Mouse (Mus musculus) B cell, adult 2 months (primary cell): Measurements from ENCODE around the gene Akt2.

Source experiments
- DNase-seq, 2 experiments: peaks; one replicate each; pipeline ENCODE4 v3.0.0; 2022

The Akt2 gene

DNA sequence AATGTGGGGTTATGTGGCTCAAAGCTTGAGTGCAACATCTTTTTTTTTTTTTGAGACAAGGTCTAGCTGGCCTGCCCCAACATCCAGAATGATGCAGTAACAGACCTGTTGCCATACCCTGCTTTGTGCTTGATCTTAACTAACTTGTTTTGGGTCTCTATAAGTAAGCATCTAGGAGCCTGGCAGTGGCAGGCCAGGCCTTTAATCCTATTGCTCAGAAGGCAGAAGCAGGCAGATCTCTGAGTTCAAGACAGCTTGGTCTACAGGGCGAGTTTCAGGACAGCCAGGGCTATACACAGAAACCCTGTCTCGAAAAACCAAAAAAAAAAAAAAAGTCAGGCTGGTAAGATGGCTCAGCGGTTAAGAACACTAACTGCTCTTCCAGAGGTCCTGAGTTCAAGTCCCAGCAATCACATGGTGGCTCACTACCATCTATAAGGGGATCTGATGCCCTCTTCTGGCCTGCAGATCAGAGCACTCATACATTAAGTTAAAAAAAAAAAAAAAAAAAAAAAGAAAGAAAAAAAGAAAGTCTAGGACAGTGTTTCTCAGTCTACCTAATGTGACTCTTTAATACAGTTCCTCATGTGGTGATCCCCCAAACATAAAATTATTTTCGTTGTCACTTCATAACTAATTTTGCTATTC, 662 bp upstream of the Akt2 start:
- peak; percentile 35 to 38 for DNase-seq

DNA sequence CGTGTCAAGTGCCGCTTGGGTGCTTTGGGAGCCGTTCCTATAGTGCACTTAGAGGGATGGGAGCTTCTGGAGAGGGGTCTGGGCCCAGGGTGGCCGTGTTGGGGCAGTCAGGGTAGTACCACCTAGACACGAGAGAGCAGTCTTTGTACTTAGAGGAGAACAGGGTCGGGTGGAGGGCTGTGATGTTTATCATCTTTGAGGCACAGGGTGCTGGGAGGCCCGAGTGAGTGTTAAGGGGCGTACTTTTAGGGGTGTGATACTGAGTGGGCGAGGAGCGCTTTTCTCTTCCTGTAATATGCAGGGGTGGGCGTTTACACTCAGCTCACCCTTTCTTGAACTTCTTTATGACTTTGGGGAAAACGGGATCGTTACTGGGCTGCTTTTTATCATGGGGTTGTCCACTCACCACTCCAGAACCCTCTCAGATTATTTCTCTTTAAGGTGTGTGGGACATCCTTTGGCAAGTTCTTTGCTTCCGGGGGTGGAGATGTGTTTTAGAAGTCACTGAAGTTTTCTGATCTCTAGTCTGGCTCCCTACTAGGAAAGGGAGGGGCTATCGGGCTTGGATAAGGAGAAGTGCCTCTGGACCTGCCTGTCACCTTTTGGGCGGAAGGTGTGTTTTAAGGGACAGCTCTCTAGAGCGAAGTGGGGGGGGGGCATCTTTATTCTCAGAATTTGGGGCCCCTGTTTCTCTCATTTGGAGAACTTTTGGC, 1.0 kb downstream of the Akt2 start:
- DNase-seq = peak in 1 of 2 experiments; percentile 64

DNA sequence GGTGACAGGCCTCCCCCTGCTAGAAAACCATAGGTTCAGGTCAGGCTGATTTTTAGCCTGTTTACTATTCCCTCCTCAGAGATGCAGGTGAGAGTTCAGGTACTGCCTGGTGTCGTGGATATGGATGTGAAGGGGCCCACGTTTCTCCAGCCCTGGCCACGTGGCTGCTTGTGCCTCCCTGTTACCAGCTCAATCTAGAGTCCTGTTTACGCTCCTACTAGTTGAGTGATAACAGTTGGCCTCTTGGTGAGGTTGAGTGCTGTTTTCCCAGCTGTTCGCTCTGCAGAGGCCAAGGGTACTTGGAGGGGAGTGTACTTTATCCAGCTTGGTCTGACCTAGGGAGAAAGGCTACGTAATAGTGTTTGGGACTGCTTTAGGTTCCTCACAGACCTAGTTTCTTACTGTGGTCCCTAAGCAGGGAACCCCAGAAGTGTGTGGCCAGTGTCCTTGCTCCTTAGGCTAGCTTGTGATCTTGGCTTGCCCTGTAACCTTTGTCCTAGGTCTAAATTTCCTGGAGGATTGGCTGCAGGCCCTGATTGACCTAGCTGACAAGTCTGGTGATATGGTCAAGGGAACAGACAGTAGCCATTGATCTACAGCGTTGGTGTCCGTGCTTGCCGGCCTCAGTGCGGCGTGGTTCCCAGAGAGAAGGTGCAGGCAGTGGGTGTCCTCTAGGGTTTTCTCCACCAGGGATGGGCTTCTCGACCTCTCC, 1.7 kb downstream of the Akt2 start:
- DNase-seq = no peak

DNA sequence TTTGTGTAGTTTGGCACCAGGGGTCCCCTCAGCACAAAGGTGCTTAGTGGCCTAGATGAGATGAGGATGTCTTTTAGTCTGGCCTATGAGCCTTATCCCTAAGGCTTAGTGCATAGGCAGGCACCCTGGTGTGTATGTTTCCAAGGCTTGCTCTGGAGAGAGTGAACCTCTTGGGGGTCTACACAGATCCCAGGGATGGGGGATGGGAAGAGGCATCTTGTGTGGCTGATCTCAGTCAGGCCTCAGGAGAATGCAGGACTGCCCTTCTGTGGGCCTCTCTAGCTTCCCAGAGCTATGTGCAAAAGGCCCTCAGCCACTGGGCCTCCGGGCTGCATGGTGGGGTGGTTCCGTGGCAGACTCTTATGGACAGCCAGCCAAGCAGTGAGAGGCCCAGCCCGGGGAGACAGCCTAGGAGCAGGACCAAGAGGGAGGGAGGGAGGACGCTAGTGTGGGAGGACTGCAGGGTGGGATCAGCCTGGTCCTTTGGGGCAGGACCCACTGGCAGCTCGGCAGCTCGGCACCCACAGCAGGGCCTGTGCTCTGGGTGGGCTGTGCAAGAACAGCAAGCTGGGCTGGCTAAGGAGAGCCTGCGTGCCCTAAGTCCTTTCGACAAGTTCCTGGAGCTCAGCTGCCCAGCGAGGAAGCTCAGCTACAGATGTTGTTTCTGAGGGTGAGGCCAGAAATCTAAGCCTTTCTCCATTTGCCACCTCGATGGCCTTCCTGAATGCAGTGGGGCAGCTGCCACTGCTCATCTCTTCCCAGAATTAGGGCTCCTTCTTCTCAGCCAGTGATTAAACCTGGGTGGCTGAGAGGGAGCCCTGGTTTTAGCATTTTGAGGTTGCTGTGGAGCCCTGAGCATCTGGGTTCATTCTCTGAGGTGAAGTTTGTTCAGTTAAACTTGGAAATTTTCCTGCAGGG, 5.5 kb downstream of the Akt2 start:
- DNase-seq = no peak

DNA sequence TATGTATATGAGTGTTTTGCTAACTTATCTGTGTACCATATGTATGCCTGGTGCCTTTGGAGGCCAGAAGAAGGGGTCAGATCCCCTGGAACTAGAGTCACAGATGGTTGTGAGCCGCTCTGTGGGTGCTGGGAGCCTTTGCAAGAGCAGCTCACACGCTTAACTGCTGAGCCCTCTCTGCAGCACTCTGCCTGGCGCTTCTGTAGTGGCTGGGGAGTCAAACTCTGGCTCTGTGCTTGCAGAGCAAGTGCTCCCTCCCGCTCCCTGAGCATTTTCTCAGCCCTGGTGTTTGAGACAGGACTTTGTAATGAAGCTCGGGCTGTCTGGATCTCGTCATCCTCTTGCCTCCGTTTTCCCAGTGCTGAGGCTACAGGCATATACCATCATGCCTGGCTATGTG, 6.7 kb downstream of the Akt2 start:
- no peak for DNase-seq

DNA sequence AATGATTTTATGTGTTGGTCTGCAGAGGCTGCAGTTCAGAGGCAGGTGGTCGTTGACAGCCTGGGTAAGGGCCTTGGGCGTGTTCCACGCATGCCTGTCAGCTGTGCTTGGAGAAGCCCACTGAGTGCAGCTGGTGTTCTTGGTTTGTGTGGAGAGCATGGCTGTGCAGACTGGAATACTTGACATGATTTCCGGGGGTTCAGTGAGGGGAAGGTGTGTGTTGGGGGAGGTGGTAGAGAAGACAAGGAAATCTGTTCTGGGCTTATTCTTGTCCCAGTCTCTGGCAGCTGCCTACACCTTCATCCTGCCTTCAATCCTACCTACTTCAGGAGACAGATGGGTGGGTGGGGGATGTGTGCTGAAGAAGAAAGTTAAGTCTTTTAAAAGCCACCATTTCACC, 10.3 kb downstream of the Akt2 start:
- DNase-seq = no peak

DNA sequence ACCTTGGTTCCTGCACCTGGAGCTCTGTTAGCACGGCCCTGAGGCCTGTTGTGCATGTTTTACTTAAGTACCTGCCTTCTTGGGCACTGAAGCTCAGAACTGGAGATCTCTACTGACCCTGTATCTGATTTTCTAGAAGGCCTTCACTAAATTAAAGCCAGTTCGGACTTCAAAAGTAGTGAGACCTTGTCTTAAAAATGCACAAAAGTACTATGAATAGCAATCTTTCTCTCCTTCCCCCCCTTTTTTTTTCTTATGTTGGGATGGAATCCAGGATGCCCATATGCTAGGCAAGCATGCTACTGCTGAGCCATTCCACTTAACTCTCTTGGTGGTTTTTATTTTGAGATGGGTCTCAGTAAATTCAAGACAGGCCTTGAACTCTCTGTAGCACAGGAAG, 10.8 kb downstream of the Akt2 start:
- DNase-seq = no peak

DNA sequence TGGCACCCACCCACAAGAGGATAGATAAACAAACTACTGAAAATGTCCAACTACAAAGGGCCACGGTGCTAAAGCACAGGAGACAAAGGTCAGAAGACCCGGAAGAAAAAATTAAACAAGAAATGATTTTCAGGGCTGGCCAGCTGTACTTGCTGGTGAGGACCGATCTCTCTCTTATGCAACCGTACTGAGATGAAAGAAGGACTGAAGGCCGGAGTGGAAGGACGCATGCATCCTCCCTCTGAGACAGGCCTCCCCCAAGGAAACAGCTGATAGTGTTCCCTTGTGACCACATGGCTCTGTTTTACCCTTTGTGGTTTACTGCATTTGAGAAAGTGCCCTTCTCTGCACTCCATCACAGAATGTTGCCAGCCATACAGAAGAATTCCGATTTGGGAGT, 11.5 kb downstream of the Akt2 start:
- no peak for DNase-seq

DNA sequence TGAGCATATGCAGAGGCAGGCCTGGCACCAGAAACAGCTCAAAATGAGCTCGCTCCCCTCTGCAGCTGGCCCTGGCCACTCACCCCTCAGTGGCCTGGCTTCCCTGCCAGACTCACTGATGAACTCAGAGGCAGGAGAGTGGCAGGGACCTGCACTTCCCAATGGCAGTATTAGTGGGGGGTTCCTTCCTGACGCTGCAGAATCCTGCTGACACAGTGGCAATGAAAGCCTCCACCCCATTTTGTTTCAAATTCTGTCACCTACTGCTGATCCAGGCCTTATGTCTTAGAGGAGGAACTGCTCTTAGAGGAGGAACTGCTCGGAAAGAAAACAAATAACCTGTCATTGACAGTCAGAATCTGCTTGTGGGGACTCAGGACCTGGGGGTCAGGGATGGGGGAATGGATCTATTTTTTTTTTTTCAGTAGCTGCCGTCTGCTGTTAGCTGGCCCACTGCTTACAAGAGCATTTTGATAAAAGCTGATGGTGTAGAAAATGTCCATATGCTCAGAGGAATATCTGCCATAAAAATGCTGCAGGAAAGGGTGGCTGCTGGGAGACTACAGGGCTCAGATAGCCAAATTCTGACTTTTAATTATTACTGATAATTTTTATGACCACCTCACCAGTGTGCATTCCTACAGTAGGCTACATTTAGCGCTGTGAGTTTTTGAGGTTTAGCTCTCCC, 13.5 kb downstream of the Akt2 start:
- no peak for DNase-seq

DNA sequence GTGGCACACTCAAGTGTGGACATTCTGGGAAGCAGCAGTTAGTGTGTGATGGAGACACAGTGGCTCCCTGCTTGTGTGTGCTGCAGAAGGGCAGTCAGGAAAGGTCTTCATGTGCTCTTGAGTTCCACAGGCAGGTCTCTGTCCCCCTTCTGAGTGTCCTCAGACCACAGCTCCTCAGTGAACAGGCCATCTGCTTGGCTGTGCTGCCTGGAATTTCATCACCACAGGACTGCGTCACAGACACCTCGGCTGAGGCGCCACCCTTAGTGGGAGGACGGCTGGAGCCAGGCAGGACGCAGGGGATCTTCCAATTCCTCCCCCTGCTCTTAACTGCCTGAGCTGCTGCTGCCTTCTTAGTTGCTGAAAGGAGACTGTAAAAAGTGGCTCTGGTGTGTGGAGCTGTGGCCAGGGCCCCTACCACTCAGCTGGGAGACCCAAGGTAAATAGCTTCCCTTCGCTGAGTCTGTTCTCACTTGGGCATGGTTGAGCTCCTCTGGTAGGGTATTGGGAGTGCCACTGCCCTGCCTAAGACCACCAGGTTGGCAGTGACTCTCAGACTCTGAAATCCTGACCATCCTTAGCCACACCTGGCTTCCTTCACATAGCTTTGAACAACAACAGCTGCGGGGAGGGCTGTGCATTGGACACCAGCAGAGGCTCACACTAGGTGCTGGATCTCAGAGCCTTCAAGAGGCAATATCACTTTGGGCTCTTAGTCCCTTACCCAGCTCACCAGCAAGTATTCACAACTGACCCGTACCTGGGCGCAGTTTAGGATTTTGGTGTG, 14.3 kb downstream of the Akt2 start:
- no peak for DNase-seq

DNA sequence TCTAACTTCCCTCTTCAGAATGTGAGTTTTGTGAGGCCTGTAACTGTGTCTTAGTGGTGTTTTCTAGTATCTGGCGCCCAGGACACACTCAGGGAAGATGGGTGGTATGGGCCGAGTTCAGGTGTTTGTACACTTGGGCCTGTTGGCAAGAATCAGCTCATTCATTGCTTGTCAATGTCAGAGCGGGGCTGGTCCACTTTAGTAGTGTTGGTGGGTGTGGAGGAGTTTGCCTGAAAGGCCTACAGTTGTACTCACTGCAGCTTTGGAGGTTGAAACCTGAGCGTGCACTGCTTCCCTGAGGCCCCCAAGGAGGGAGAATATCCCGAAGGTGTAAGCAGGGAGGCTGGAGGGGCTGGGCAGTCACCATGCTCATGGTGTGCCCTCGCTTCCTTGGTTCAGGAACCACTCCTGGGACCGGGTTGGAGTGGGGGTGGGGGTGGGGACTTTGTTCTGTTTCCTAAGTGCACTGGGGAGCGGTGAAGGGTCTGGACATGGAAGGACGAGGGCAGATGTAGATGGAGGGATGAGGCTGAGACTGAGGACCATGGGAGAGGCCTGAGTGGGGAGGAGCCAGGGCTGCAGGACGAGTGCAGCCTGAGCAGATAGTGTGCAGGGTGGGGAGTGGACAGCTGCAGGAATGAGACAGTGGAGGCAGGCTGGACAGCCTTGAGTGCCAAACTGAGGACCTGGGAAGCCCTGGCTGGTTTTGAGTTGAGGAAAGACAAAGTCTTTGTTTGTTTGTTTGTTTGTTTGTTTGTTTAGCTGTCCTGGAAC, 15.3 kb downstream of the Akt2 start:
- no peak for DNase-seq

DNA sequence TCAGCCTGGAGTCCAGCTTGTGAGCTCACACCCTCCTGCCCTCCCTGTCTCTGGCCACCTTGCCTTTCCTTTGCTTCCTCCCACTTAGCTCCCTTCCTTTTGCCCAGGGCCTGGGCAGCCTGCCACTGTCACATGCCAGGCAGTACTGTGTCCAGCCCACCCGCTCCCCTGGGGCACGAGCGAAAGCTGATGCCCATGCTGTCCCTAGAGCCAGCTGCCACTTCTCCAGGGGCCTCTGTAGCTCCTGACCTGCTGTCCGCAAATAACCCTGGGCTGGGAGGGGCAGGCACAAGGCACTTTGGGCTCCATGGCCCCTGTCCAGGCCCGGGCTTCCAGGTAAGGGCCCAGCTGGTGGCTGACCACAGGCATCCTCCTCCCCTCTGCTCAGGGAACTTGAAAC, 16.2 kb downstream of the Akt2 start:
- no peak for DNase-seq

DNA sequence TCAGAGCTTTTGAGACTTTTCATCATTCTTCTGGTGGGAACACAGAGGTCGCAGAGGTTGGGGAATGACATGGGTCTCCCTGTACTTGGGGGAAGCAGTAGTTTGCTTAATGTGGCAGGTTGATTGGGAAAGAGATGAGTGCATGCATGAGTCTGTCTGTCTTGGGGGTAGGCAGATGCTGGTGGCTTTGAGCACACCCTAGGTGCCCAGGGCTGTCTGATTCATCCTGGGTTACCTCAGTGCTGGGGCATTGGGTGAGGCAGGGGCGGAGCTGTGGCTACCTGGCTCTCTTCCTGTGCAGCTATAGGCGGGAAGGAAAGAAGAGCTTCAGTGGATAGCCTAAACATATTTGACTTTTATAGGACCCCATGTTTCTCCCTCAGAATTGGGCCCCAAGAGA, 16.8 kb downstream of the Akt2 start:
- DNase-seq = no peak

DNA sequence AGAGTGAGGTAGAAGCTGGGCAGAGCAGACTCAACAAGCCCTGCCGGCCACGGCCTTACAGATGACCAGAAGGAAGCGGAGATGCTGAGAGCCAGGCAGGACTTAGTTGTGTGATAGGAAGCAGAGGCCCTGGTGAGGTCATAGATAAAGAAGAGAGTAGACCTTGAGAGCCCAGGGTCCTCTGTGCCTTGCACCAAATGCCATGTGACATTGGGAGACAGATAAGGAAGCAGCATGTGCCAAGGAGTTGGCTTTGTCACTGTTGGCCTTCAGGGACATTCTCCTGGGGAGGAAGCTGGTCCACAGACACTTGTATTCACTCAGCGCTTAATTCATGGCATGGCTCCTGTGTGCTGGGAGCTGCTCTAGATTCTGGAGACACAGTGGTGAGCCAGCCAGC, 17.9 kb downstream of the Akt2 start:
- no peak for DNase-seq

DNA sequence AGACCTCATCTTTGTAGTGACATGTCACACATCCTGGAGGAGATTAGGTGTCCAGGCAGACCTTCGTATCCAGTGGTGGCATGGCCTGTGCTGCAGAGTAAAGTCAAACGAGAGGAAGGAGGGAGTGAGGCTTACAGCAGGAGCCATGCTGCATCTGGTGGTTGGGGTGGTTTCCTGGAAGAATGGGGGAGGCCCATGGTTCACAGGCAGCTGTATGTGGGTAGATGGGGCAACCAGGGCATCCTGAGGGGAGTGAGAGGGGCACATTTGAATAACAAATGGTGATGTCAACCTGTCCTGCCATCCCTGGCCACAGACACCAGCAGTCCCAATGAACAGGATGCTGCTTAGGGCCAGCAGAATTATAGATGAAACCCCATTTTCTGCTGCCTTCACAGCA, 18.3 kb downstream of the Akt2 start:
- DNase-seq = no peak

DNA sequence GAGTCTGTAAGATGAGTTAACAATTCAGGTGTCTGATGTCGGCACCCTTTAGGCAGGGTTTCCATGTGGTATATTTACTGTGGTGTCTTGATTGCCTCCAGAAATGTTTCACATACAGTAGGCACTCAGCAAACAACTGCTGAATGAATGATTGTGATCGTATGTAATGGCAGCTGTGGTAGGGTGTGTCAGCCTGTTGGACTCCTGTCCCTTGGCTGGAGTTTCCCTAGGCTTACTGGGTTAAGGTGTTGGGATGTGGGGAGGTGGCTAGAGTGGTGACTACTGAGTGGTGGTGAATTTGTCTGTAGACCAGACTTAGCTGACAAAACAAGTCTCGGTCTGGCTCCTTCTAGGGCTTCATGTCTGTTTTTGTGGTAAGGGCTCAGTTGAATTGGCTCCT, 19.0 kb downstream of the Akt2 start:
- no peak for DNase-seq

DNA sequence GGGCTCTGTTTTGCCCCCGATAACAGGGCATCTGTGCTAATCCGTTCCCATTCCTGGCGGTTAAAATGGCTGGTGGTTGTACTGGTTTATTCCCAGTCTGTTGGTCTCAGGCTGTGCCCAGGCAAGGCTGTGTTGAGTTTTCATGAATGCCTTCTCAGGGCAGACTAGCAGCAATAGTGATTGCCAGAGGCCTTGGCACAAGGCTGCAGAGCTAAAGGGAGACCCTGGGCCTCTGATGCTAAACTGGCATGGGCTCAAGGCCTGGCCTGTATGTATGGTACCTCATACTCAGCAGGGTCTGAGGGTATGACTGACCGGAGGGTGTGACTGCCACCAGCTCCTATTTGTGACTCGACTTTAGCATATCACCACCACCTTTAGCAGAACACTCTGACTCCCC, 19.5 kb downstream of the Akt2 start:
- no peak for DNase-seq

DNA sequence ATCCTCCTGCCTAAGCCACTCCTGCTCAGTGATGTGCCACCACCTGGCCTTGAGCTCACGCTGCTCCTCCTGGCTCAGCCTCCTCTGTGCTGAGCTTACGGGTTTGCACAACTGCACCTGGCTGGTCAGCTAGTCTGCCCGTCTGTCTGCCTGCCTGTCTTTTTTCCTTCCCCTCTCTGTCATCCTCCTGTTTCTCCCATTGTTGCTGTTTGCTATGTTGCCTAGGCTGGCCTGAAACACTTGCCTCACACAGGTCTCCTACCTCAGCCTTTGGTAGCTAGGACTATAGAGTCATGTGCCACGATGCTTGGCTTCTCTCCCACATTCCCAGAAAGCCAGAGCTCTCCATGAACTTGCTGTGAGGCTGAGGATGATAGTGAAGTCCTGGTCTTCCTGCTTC, 21.6 kb downstream of the Akt2 start:
- no peak for DNase-seq

DNA sequence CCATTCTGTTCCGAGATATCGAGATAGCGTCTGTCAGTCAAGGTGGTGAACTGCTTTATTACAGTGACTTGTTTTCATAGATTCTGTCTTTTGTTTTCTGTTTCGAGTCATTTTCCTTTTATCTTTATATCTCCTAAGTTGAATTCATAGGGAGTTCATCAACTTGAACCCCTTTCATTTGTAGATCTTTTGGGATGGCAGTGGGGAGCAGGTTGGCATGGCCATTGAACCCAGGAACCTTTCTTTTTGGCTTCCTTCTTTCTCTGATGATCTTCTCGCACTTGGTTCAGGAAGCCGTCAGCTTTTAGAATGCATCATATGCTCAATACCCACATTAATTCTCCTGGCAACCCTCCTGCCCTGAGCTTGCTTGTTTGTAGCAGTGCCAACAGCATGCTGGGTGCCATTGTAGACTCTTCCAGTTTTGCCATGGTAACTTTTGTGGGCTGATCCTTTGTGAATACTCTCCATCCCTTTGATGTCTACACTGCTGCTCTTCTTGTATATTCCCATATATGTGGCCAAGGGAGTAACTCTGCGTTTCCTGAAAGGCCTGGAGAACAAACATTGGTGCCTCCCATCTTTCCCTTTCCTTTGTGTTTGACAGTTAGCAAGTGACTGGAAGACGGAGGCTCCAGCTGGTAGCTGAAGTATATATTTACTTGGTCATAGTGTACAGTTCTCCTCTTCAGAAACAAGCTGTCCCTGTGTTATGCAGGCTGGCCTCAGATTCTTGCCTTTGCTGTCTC, 22.6 kb downstream of the Akt2 start:
- no peak for DNase-seq

DNA sequence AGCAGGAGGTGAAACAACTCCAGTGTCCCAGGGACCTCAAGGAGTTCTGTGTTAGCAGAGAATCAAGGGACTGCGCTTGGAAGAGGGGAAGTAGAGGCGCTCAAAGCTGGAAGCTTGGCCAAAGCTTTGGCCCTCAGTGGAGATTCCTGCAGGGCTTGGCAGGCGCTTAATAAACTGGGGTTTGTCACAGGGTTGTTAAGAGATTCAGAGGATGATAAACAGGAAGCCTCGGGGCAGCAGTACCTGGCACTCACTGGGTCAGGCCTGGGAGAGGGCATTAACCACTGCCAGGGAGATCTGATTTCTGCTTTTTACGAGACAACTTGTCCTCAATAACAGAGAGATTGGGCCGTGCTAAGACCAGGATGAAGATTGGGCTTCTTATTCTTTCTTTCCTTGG, 29.7 kb downstream of the Akt2 start:
- DNase-seq = no peak
